Mouse (Mus musculus) lung, embryonic 16.5 days (tissue): ENCODE measurements around the gene Tnfrsf1a. TPM values are rescaled to one million over a fixed set of nuclear protein-coding genes. Genes with fewer than 3 reads are reported as not detected.

Source experiments
- ATAC-seq: fragments of 200-750 bp; cut with Nextera tagmentation; 2 replicates; pipeline ENCODE4 v1.8.0; 2017; ENCODE audit warnings: low read depth, mild to moderate bottlenecking, moderate library complexity
- H3K27ac ChIP-seq: fragments of 300-500 bp; sonication (generic); 2 replicates; pipeline ENCODE4 v1.5.1; 2014; ENCODE audit warnings: mild to moderate bottlenecking, control low read depth, low read length
- H3K27me3 ChIP-seq: fragments of 300-500 bp; sonication (generic); 2 replicates; pipeline ENCODE4 v1.6.1; 2014; ENCODE audit warnings: low read depth, low read length, mixed read lengths; ENCODE audit not compliant: control insufficient read depth, insufficient read depth
- H3K36me3 ChIP-seq: fragments of 300-500 bp; sonication (generic); 2 replicates; pipeline ENCODE4 v1.6.1; 2014; ENCODE audit warnings: low read length; ENCODE audit not compliant: control insufficient read depth, insufficient read depth
- H3K4me1 ChIP-seq: fragments of 300-500 bp; sonication (generic); replicated peaks from 2 replicates; pipeline ENCODE4 v1.6.1; 2014; ENCODE audit warnings: low read length, mixed read lengths; ENCODE audit not compliant: control insufficient read depth, insufficient read depth
- H3K4me2 ChIP-seq: fragments of 300-500 bp; sonication (generic); 2 replicates; pipeline ENCODE4 v1.6.1; 2014; ENCODE audit warnings: low read depth, low read length, control low read depth
- H3K4me3 ChIP-seq: fragments of 300-500 bp; sonication (generic); 2 replicates; pipeline ENCODE4 v1.5.1; 2014; ENCODE audit warnings: mild to moderate bottlenecking, low read length, control low read depth
- H3K9ac ChIP-seq: fragments of 300-500 bp; sonication (generic); 2 replicates; pipeline ENCODE4 v1.6.1; 2014; ENCODE audit warnings: low read length, control low read depth
- H3K9me3 ChIP-seq: fragments of 300-500 bp; sonication (generic); 2 replicates; pipeline ENCODE4 v1.6.1; 2016; ENCODE audit warnings: low read length; ENCODE audit not compliant: control insufficient read depth
- WGBS: fragments of 180-500 bp; shearing (Covaris S2); extraction: QIAGEN DNeasy Blood & Tissue Kit; methylation state at CpG from one replicate; pipeline ENCODE4 v1.1.7; 2014; 5-methylcytosine and 5-hydroxymethylcytosine counted together
- polyA plus RNA-seq: library from polyadenylated mRNA; unstranded; fragments of >200 nt; fragmentation: Nextera tagmentation; extraction: Ambion mirVana; gene quantifications from 2 replicates; pipeline ENCODE4 v1.2.1, GENCODE M21; 2015

Tnfrsf1a gene
- polyA plus RNA-seq, 1 experiment from 2014 or later: 115 TPM

DNA sequence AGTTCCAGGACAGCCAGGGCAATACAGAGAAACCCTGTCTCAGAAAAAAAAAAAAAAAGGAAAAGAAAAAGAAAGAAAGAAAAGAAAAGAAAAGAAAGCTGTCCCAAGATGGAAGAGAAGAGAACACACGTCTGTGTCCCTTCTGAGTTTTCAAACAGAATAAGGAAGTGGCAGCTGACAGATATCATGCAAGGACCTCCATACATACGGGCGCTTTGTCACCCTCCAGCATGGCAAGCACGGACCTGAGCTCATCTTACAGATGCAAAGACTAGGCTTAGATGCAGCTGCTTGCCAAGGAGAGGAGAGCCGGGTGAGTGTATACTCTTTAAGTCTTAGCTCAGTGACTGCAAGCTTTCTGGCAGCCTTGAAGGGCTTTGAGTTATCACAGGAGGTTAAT is 16.4 kb downstream of the Tnfrsf1a start:
- H3K4me1 ChIP-seq: 0 out of 2 replicates have a peak, but pooled peaks cover 8% of the 10 kb centered on the region
- WGBS: 75% methylated on average over 5 of the region's 5 CpGs
- ATAC-seq: no peak
- no peaks in the 10 kb centered on the region for H3K9me3 ChIP-seq
- H3K4me2 ChIP-seq: no peak overlapping the region
- no peaks in the 10 kb centered on the region for H3K27me3 ChIP-seq
- H3K9ac ChIP-seq: no peak overlapping the region
- no peak overlapping the region for H3K4me3 ChIP-seq
- H3K36me3 ChIP-seq: peaks cover 15% of the 10 kb centered on the region
- no peak overlapping the region for H3K27ac ChIP-seq

DNA sequence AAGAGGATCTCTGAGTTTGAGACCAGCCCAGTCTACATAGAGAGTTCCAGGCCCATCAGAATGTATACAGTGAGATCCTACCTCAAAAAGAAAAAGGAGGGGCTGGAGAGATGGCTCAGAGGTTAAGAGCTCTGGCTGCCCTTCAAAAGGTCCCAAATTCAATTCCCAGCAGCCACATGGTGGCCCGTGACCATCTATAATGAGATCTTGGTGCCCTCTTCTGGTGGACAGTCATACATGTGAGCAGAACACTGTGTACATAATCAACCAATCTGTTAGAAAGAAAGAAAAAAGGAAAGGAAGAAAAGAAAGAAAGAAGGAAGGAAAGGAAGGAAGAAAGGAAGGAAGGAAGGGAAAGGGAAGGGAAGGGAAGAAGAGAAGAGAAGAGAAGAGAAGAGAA is 17.0 kb downstream of the Tnfrsf1a start:
- Histone ChIP-seq H3K4me2 (no peak overlapping the region), H3K9ac (no peak overlapping the region), H3K27me3 (no peaks in the 10 kb centered on the region), H3K9me3 (no peaks in the 10 kb centered on the region), H3K27ac (no peak overlapping the region), H3K36me3 (peaks cover 9% of the 10 kb centered on the region), H3K4me3 (no peak overlapping the region), H3K4me1 (0 out of 2 replicates have a peak, but pooled peaks cover 8% of the 10 kb centered on the region)
- 83% methylated on average over 1 of the region's 1 CpGs for WGBS
- no peak for ATAC-seq

DNA sequence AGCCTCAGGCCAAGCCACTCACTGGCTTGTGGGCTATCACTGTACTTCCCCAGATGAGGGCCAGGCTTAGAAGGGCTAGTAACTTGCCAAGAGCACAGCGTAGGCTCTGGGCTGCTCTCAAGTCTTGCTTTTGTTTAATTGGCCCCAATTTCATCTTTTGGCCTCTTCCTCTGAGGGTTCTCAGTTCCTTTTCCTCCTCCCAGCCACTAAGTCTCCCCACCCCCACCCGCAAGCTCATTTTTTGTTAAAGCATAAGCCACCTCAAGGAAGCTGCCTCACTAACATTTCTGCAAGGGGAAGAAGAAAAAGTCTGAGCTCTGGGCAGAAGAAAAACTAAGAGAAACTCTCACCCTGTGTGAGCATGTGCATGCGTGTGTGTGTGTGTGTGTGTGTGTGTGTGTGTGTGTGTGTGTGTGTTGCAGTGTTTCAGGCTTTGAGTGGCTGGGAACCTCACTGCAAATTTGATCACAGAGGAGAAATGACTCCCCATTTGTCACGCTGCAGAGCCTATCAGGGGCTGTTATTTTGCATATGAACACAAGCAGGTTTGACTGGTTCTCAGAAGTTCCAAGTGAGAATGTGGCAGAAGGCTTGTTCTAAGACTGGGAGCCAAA is 18.7 kb downstream of the Tnfrsf1a start:
- no peaks in the 10 kb centered on the region for H3K27me3 ChIP-seq
- H3K27ac ChIP-seq: peak overlapping the region; percentile 67
- H3K4me3 ChIP-seq: no peak overlapping the region
- WGBS: 36% methylated on average over 4 of the region's 4 CpGs
- no peaks in the 10 kb centered on the region for H3K9me3 ChIP-seq
- H3K36me3 ChIP-seq: no peaks in the 10 kb centered on the region
- no peak overlapping the region for H3K4me2 ChIP-seq
- H3K9ac ChIP-seq: no peak overlapping the region
- 0 out of 2 replicates have a peak, but pooled peaks cover 5% of the 10 kb centered on the region for H3K4me1 ChIP-seq
- ATAC-seq: peak; percentile 61

DNA sequence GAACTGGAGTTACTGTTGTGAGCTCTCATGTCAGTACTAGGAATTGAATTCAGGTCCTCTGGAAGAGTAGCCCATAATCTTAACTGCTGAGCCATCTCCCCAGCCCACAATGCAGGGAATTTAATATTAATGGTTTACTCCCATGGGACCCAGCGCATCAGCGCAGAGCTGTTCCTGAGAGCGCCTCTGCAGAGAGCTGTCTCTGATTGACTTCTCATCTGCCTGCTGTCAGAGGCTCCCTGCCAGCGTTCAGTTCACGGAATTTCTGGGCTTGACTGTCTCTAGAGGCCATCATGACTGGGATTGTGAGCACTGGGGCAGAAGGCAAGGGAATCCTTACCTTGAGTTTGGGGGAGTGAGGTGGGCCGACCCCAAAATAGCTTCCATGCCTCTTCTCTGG is 27.9 kb downstream of the Tnfrsf1a start:
- Histone ChIP-seq H3K9ac (no peak overlapping the region), H3K36me3 (no peaks in the 10 kb centered on the region), H3K27me3 (peaks cover 30% of the 10 kb centered on the region), H3K4me2 (no peak overlapping the region), H3K9me3 (no peaks in the 10 kb centered on the region), H3K27ac (no peak overlapping the region), H3K4me3 (no peak overlapping the region), H3K4me1 (peaks cover 18% of the 10 kb centered on the region)
- WGBS: 56% methylated on average over 6 of the region's 6 CpGs
- ATAC-seq: no peak

DNA sequence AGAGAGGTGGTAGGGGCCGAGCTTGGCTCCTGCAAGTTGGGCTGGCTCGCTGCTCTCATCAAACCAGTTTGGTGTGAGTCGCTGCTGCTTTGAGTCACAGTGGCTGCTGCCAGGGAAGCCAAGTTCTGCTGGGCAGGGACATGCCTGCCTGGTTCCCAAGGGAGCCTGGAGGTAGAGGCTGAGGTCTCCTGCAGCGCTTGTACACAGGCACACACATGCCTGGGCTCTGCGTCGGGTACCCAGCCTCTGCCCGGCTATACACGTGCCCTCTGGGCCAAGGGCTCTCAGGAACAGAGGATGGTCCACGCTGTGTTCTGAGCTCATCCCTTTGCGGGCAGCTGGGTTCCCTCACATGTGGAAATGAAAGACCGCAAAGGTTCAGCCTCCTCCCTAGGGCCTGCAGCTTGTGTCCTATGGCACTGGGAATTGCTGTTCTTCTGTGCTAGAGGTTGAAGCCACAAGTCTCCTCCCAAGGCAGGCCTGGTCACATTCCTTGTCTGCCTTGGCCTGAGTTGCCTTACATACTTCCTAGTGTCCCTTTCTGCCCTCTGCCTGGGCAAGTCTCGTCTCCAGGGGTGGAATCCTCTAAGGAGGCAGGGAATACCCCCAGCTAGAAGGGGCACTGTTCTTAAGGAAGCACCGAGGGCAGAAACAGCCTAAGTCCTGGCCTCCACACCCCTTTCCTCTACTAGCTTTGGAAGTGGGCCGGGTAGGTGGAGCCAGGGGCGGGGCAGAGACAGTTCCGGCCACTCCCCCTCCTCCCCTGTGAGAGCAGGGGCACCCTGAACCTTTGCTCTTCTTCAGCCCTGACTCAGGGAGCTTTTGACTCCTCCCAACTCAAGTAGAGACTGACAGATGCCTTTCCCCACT is 28.7 kb downstream of the Tnfrsf1a start:
- H3K9ac ChIP-seq: peak overlapping the region; percentile 34; the same call in 1 of the 2 replicates
- no peak overlapping the region for H3K4me3 ChIP-seq
- H3K4me1 ChIP-seq: peaks cover 18% of the 10 kb centered on the region
- no peaks in the 10 kb centered on the region for H3K9me3 ChIP-seq
- H3K4me2 ChIP-seq: no peak overlapping the region
- H3K27me3 ChIP-seq: peaks cover 30% of the 10 kb centered on the region
- no peaks in the 10 kb centered on the region for H3K36me3 ChIP-seq
- H3K27ac ChIP-seq: 0 out of 2 replicates have a peak overlapping the region, but pooled peaks have one; percentile 12
- 35% methylated on average over 16 of the region's 16 CpGs for WGBS
- peak; percentile 82 for ATAC-seq

DNA sequence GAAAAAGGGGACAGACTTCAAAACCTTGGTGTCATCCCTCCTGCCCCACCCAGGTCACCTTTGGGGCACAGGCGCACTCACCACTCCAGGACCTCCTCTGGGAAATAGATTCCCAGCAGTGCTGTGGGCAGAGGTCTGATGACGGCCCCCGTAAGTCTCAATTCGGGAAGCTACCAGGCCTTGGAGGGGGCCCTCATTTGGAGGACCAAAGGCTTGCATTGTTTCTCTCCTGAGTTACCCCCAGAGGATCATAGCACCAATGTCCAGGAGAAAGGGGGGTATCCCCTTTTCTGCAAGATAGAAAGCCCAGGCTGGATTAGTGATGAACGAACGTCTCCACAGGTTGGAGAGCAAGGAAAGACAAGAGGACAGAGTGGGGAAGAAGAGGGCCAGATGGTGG is 29.5 kb downstream of the Tnfrsf1a start:
- no peak overlapping the region for H3K4me3 ChIP-seq
- H3K9ac ChIP-seq: no peak overlapping the region
- no peaks in the 10 kb centered on the region for H3K36me3 ChIP-seq
- ATAC-seq: peak; percentile 6; the same call in 1 of the 2 replicates
- no peaks in the 10 kb centered on the region for H3K9me3 ChIP-seq
- peaks cover 30% of the 10 kb centered on the region for H3K27me3 ChIP-seq
- H3K27ac ChIP-seq: no peak overlapping the region
- peaks cover 18% of the 10 kb centered on the region for H3K4me1 ChIP-seq
- H3K4me2 ChIP-seq: no peak overlapping the region
- WGBS: 21% methylated on average over 6 of the region's 6 CpGs

DNA sequence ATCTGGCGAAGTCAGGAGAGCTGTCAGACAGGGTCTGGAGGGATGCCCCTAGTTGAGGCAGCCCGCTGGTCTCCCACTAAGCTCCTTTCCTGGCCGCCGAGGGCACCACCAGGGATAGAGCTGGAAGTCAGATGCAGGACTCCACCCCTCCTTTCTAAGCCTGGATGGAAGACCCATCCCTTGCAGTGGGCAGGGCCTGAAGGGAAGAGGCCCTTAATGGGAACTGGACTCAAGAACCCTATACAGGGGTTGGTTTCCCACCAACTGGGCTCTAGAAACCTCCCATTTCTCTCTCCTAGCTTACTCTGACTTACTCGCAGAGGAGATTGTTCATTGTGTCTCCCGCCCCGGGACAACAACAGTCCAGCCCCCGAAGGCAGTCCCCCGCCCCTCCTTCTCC is 30.6 kb downstream of the Tnfrsf1a start:
- H3K27me3 ChIP-seq: peaks cover 30% of the 10 kb centered on the region
- ATAC-seq: no peak
- H3K9me3 ChIP-seq: no peaks in the 10 kb centered on the region
- H3K36me3 ChIP-seq: no peaks in the 10 kb centered on the region
- peak overlapping the region; percentile 47 for H3K4me3 ChIP-seq
- H3K27ac ChIP-seq: no peak overlapping the region
- 7% methylated on average over 9 of the region's 9 CpGs for WGBS
- peaks cover 18% of the 10 kb centered on the region for H3K4me1 ChIP-seq
- H3K9ac ChIP-seq: peak overlapping the region; percentile 51; the same call in 1 of the 2 replicates
- H3K4me2 ChIP-seq: peak overlapping the region; percentile 69

DNA sequence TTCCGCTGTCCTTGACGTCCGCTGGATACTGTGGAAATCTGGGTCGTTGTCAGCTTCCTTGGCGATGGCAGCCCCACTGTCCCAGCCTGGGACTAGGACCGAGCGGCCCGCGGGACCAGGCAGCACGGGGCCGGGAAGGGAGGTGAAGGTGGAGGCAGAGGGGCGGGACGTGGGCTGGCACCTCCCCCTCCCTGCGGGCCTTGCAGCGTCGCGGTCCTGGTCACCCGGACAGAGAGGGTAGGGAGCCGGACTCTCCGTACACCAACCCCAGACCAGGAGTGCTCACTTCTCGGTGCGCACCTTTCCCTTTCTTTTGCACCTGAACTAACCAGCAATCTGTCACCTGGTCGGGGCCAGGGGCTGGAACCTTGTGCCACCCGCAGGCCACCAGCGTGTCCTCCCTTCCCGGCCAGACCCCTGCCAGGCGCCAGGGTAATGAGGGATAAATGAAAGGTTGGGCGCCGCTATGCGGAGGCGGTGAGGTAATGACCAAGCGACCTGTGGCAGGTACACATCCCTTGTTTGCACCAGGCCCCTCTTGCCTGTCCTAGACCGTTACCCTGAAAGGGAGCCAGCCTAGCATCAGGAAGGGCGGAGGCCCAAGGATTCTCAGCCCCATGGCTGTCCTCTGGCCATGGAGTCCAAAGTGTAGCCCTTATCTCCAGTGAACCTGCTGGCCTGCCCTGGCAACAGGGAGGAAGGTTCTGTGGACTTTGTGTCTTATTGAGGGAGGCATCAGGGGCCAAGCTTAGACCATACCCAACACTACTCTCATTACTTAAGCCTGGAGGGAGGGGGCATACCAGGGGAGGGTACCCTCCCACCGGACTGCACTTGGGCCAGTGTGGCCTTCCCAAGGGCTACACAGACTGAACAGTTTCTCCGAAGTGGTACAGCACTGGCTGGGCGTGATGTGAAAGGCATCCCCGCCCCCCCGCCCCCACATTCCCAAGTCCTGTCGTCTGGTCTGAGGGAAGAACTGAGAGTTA is 31.5 kb downstream of the Tnfrsf1a start, which contains the start of gene Plekhg6:
Gene Plekhg6, minus strand, starts transcription at position 422 of the 989 bp plus-strand sequence.
- peak within 1 kb of the TSS; percentile 51; the same call in 1 of the 2 replicates for H3K9ac ChIP-seq
- peak within 1 kb of the TSS; percentile 47 for H3K4me3 ChIP-seq
- H3K4me1 ChIP-seq: peaks cover 18% of the 10 kb centered on the region
- H3K4me2 ChIP-seq: peak within 1 kb of the TSS; percentile 69
- WGBS: 9% methylated on average over 38 of the region's 40 CpGs
- peaks cover 30% of the 10 kb centered on the region for H3K27me3 ChIP-seq
- no peaks in the 10 kb centered on the region for H3K9me3 ChIP-seq
- no peak within 1 kb of the TSS for H3K27ac ChIP-seq
- no peaks in the 10 kb centered on the region for H3K36me3 ChIP-seq
- peak; percentile 56 for ATAC-seq
